Comparison of ENCODE assay signal across 20 mouse cellular contexts in genomic region chr6:84328030-84328390, GRCm38 (mm10).
DNase-seq lines count a peak whose midpoint lies in the region; ATAC-seq and TF ChIP-seq lines count a peak whose summit lies in the region.
"Had no signal": no experiment of that assay in that cellular context is flagged by ENCODE, and none has a peak within 500 bp of the region (broad histone marks: within the 10 kb centered on the region; RNA-seq: fewer than 3 reads in every experiment).

No protein-coding gene starts in this region.

- H3K36me3 ChIP-seq in lung, embryonic 14.5 days (ENCODE audit: insufficient read depth) = no peaks in the 10 kb centered on the region
- H3K36me3 ChIP-seq in liver, embryonic 11.5 days (ENCODE audit: control insufficient read depth, insufficient read depth, low read length) = no peaks in the 10 kb centered on the region
- H3K36me3 ChIP-seq: heart, embryonic 13.5 days; limb, embryonic 10.5 days; neural tube, embryonic 12.5 days had no signal

- H3K9ac ChIP-seq in lung, embryonic 14.5 days = no peak overlapping the region
- H3K9ac ChIP-seq in liver, embryonic 11.5 days (ENCODE audit: low read depth, low read length) = no peak overlapping the region
- H3K9ac ChIP-seq: heart, embryonic 13.5 days; neural tube, embryonic 12.5 days had no signal

- no peak overlapping the region for H3K4me2 ChIP-seq in lung, embryonic 14.5 days
- peak overlapping the region; percentile 34 for H3K4me2 ChIP-seq in liver, embryonic 11.5 days
- H3K4me2 ChIP-seq: heart, embryonic 13.5 days; neural tube, embryonic 12.5 days had no signal

- 0 out of 2 replicates have a peak, but pooled peaks have one; percentile 19 for ATAC-seq in lung, embryonic 14.5 days (ENCODE audit: insufficient read depth)
- ATAC-seq in liver, embryonic 11.5 days (replicated peaks; ENCODE audit: low FRiP score) = peak; percentile 92
- peak; percentile 93 for ATAC-seq in megakaryocyte-erythroid progenitor cell, adult 5-6 weeks (replicated peaks; ENCODE audit: low FRiP score, low TSS enrichment, poor library complexity, severe bottlenecking)
- ATAC-seq: forebrain, embryonic 14.5 days; hindbrain, embryonic 16.5 days; Patski had no signal

- no peak for DNase-seq in lung, embryonic 14.5 days
- no peak for DNase-seq in lung, adult 18-20 months
- peak; percentile 37 for DNase-seq in c-Kit-negative CD71-positive TER-119-positive erythroid progenitor cells, embryonic 14.5 days (ENCODE audit: low read depth, low spot score)
- peak; percentile 41 for DNase-seq in liver, embryonic 11.5 days (ENCODE audit: low spot score)
- no peak for DNase-seq in adrenal gland, postnatal 25 days
- no peak for DNase-seq in retina, embryonic 14.5 days (ENCODE audit: low spot score)
- DNase-seq in thymus, adult 18-20 months = no peak
- DNase-seq: cerebellum, adult 11 months; cerebellum, postnatal 14 days; heart, postnatal 4 days; kidney, adult 11 months; thymus, postnatal 14 days had no signal

- no peak overlapping the region for H3K27ac ChIP-seq in lung, embryonic 14.5 days (ENCODE audit: low read depth)
- H3K27ac ChIP-seq in liver, embryonic 11.5 days (ENCODE audit: low read depth, low read length) = no peak overlapping the region
- H3K27ac ChIP-seq: heart, embryonic 13.5 days; kidney, postnatal 0 days; limb, embryonic 10.5 days; neural tube, embryonic 12.5 days had no signal

- H3K9me3 ChIP-seq in lung, embryonic 14.5 days (ENCODE audit: low read depth, low read length) = no peaks in the 10 kb centered on the region
- H3K9me3 ChIP-seq in liver, embryonic 11.5 days (ENCODE audit: control insufficient read depth, low read length) = no peaks in the 10 kb centered on the region
- H3K9me3 ChIP-seq: heart, embryonic 13.5 days; limb, embryonic 10.5 days; neural tube, embryonic 12.5 days had no signal

- TF ChIP-seq CTCF in lung, embryonic 14.5 days (IDR thresholded peaks at IDR 0.05; ENCODE audit: low read depth) = no peak

- H3K27me3 ChIP-seq in lung, embryonic 14.5 days (ENCODE audit: insufficient read depth, low read length) = no peaks in the 10 kb centered on the region
- peaks cover 8% of the 10 kb centered on the region; the same call in 1 of the 2 replicates for H3K27me3 ChIP-seq in liver, embryonic 11.5 days (replicated peaks; ENCODE audit: control insufficient read depth, insufficient read depth, low read length)
- H3K27me3 ChIP-seq: neural tube, embryonic 12.5 days had no signal

- no peaks in the 10 kb centered on the region for H3K4me1 ChIP-seq in lung, embryonic 14.5 days (ENCODE audit: insufficient read depth)
- peaks cover 14% of the 10 kb centered on the region for H3K4me1 ChIP-seq in liver, embryonic 11.5 days (replicated peaks; ENCODE audit: control insufficient read depth, insufficient read depth, low read length)
- H3K4me1 ChIP-seq: limb, embryonic 10.5 days; neural tube, embryonic 12.5 days had no signal

- 32% methylated on average over 3 of the region's 3 CpGs for WGBS in lung, embryonic 14.5 days
- 14% methylated on average over 3 of the region's 3 CpGs for WGBS in liver, embryonic 11.5 days

- no peak overlapping the region for H3K4me3 ChIP-seq in lung, embryonic 14.5 days (ENCODE audit: low read depth, low read length)
- H3K4me3 ChIP-seq in liver, embryonic 11.5 days (ENCODE audit: low read depth, low read length) = no peak overlapping the region
- H3K4me3 ChIP-seq: heart, embryonic 13.5 days; limb, embryonic 10.5 days; neural tube, embryonic 12.5 days had no signal

Comparison
In these comparisons a context has a peak if more than half of its experiments do, and no peak if none do; other contexts are left out.
1. ATAC-seq: peak in every context shown above with its lines; median percentile 93 in megakaryocyte-erythroid progenitor cell, adult 5-6 weeks; 92 in liver, embryonic 11.5 days; 19 in lung, embryonic 14.5 days.
2. DNase-seq: peak in c-Kit-negative CD71-positive TER-119-positive erythroid progenitor cells, embryonic 14.5 days (single experiment) and liver, embryonic 11.5 days (single experiment); none in lung, embryonic 14.5 days (single experiment), lung, adult 18-20 months (0 of 2), adrenal gland, postnatal 25 days (single experiment), retina, embryonic 14.5 days (single experiment) and thymus, adult 18-20 months (0 of 2).